Mouse (Mus musculus) cortical plate, adult 2 months (tissue): ENCODE data around the gene Ubr7.

Experiments
- CTCF ChIP-seq: fragments of 200-500 bp; IDR thresholded peaks from 2 replicates; pipeline ENCODE4 v1.5.1; 2011; ENCODE audit warnings: mild to moderate bottlenecking, control low read depth, low read length; ENCODE audit not compliant: insufficient read depth; ENCODE audit errors: extremely low read depth
- POLR2A ChIP-seq: fragments of 200-500 bp; IDR thresholded peaks from 2 replicates; pipeline ENCODE4 v1.6.1; 2011; ENCODE audit warnings: mild to moderate bottlenecking, low read length, control low read depth; ENCODE audit not compliant: insufficient read depth; ENCODE audit errors: extremely low read depth

- no peak for TF ChIP-seq CTCF
- TF ChIP-seq POLR2A = no peak
Measured at GRCm38 (mm10) chr12:102772676-102773075, 14.9 kb downstream of the Ubr7 start.
